Mouse (Mus musculus) c-Kit-negative CD71-positive TER-119-positive erythroid progenitor cells, embryonic 14.5 days (primary cell): ENCODE measurements around the gene Lpar1.

Source experiments
- DNase-seq: peaks from one replicate; pipeline ENCODE4 v3.0.0-alpha.2; 2013; ENCODE audit warnings: low read depth, low spot score

Gene Lpar1

DNA sequence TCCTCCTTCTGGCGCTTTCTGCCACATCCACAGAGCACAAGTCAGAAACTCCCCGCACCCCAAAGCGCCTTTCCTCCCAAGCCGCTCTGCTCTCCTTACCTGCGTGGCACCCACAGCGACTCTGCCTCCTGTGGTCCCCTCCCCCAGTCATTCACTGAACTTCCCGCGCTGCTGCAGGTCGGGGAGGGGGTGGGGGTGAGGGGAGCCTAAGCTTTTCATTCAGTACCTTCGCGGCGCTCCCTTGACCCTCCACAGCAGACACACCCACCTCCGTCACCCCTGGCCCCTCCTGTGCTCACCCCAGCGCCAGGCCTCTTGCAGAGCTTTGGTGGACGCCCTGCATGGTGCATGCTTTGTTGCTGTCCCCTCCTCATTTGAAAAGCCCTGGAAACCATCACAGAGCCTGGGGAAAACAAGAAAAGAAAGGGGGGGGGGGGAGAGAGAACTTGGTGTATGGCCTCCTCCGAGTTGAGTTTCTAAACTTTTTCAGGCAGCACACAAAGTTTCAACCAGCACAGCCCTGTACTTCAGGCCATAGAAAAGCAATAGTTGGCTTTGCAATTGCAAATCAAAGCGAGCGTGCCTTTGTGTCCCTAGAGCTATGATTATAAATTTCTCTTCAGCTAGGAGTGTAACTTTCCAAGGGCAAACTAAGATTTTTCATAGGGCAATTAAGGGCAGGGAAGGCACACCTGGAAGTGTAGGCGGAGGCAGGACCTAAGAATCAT is at the start of gene Lpar1:
Lpar1 (minus strand) TSS at position 268 of the 728 bp plus-strand sequence.
- no peak for DNase-seq

DNA sequence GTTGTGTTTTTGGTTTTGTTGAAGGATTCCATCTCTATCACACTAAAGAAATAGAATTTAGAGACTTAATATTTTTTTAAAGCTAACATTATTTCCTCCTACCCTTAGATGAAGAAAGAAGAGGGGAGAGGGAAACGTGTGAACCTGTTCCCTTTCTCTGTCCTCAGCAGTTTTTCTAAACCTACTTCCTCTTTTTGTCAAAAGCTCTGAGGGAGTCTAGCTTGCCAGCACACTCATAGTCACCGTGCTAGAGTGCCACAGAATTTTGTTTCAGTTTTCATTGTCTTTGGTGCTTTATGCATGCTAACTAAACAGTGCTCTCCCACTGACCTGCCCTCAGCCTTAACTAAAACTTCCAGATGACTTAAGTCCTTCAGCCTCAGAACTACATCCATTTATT is 32.2 kb upstream of the Lpar1 start:
- DNase-seq, result no peak

DNA sequence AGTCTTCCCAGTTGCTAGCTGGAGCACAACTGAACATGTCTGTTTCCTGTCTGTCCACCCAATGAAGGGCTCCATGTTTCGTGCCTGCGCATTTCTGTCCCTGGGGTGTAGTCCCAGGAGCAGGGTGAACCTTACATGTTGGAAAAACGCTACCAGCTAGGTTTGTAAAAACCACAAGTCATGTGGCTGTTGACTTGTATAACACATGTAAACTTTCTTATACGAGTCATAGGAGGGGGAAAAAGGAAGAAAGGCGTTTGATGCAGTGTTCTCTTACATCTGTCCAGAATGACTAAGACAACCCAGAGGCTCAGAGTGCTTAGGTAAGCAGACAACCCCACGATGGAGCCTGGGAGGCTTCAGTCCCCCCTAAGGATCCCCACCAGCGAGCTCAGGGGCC is 27.5 kb upstream of the Lpar1 start:
- no peak for DNase-seq

DNA sequence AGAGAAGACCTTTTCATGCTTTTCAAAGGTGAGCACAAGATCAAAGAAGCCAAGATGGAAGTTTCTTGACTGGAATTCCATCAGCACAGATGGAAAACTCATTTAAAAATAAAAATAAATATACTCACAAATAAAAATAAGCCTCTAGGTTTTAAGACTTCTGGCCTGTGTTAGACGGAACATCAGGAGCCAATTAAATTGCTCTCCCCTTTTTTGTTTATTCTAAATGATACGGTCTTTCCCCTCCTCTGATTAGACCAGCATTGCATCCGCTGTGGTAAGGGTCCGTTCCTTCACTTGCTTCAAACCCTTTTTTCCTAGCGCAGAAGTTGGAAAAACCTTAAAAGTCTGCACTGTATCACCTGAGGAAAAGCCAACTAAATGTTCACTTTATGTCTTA is 26.8 kb upstream of the Lpar1 start:
- no peak for DNase-seq

DNA sequence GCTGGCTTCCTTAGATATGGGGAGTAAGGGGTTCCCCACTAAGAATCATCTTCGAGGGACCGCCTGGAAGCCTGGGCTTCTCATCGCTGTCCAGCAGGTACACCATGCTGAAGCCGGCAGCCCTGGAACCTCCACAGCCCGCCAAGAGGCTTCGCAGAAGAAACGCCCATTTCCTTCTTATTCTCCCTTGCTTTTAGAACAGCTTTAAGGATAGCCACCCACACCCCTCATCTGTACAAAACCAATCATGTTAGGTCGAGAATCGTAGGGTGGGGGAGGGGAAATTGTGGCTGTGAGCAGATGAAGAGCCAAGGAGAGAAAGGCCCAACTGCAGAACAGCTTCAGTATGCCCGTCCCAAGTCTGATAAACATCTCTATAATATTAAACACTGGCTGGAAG is 26.4 kb upstream of the Lpar1 start:
- no peak for DNase-seq

DNA sequence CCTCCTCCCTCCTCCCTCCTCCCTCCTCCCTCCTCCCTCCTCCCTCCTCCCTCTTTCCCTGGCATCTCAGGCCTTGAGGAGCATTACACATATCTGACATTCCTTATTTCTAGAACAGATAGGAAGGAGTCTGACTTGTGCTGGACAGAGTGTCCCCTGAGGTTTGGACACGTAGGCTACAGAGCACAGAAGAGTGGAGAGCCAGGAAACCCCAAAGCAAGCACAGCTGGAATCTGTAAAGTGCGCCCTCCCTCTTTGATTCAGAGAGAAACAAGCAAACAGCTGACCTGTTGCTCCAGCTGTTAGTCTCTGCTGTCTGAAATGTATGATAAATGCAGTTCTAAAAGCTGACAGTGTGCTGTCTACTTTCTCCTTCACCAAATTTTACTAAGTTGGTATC is 24.8 kb upstream of the Lpar1 start:
- DNase-seq, result no peak

DNA sequence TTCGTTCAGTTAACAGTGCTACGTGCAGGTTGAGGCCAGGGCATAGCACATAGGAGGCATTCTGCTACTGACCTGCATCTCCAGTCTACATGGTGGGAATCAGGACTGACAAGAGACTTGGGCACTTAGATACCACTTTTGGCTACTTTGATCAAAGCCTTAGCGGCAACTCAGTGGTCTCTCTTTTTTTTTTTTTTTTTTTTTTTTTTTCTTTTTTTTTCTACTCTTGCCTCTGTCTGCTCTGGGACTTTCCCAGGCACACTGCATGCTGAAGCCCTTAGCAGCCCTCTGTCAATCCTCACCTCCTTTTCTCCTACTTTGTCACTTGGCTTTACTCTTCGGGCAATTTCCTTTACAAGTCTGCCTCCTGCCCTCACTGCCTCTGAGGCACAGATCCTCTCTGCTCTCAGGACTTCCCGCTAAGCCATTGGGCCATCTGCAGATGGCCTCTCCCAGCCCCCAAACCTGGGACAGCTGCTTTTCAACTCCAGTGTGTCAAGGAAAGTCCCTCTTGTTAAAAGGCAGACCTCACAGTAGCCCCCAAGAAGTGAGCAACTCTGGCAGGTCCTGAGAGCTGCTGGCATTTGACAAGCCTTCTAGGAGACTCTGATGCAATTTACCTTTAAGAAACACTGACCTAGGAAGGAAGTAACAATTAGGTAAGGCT is 23.8 kb upstream of the Lpar1 start:
- no peak for DNase-seq

DNA sequence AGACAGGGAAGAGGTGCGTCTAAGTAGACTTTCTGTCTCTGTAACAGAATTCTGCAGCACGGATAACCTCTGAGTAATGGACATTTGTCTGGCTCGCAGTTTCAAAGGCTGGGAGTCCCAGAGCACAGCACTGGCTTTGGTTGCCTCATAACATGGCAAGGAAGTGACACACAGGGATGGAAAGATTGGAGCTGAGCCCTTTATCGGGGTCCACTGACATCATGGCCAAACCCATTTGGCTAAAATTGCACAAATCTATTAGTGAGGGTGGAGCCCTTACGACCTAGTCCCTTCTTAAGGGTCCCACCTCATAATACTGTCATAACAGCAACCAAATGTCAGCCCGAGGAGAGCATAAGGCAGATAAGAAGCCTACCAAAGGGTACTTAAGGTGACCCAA is 22.1 kb upstream of the Lpar1 start:
- no peak for DNase-seq

DNA sequence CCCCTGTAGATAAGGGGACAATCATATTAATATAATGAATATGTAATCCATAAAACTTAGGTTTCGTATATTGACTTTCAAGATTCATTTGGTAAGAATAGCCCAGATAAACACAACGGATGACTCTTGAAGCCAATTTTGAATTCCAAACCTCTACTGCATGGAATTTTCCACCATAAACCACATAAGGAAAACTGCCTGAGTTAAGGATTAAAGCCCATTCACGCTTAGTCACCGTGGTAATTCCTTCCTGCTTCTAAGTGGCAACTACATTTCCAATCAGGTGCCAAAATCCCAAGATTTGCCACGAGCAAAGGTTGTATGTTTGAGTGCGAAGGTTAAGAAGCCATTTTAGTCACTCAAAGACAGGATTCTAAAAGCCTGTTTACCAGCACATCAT is 20.3 kb upstream of the Lpar1 start:
- DNase-seq, result no peak

DNA sequence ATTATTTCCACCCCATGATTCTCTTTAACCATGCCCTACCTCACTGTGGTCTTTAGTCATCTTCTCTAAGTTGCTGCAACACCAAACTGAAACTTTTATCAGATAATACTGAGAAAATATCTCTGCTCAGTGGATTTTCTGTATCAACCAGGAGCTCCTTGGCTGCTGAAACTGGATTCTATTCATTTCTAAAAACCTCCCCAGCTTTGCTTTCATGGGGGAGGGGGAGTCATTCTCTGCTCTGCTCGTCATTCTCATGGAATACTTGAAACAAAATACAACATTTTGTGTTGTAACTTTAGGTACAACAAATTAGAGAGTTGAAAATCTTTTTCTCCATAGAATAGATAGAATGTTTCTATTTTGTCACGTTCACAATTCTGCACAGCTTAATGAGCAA is 18.7 kb upstream of the Lpar1 start:
- DNase-seq, result no peak

DNA sequence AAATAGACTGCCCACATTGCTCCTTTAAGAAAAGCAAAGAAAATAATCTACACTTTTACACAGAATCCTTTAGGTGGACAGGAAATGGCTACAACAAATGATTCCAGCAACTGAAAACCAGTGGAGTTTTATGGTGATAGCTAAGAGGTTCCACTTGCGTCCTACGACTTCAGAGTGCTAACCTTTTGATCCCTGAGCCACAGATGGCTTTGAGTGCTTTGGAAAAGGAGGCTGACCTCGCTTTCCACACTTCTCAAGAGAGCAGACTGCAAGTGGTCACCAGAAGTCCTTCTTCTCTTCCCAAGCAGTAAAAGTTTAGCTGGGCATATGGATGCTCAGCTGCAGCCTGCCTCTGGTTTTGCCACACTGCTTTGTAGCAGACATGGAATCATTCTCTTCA is 18.0 kb upstream of the Lpar1 start:
- no peak for DNase-seq

DNA sequence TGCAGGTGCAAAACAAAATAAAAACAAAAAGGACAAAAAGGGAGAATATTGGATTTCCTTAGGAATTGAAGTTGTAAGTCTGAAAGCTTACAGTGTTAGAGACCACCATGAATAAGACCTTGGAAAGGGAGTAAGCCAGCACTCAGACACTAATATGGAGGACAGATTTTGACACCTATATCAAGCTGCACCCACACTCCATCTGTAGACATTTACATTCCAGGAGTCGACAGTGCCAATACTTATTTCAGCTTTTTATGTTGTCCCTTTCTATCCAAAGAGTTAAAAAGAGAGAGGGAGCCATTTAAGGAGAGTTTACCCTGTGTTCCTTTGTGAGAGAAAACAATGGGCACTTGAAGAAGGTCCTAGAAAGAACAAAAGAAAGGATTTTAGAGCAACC is 17.5 kb upstream of the Lpar1 start:
- DNase-seq, result no peak

DNA sequence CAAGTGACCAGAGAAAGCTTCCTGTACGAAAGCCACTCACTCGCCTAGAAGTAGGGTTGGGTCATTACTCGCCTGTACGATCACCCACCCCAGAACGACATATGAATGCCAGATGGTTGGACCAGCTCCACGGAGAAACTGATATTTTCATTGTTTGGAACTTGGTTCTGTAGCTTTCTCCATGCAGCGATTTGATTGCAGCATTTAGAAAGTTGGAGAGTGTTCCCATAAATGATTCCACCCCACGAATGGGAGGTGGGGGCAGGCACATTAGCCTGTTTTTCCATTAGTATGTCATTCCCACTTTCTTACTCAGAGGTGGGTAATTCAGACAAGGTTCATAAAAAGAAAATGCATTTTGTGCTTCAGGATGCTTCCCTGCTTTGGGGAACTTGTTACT is 14.8 kb upstream of the Lpar1 start:
- DNase-seq, result no peak

DNA sequence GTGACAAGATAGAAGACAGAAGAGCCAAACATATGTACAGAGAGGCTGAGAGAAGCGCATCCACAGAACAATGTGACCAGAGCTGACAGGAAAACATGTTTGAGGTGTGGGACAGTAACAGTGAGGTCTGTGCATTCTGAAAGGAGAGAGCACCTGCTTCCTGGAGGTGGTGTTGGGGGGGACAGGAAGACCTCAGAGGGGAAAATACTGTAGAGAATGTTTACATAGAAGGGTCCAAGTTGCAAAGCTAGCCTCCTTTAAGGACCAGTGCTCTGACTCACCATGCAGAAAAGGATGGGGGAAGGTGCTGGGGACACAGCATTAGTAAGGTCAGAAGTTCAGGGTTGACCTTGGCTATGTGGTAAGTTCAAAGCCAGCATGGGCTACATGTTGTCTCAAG is 9.1 kb upstream of the Lpar1 start:
- no peak for DNase-seq

DNA sequence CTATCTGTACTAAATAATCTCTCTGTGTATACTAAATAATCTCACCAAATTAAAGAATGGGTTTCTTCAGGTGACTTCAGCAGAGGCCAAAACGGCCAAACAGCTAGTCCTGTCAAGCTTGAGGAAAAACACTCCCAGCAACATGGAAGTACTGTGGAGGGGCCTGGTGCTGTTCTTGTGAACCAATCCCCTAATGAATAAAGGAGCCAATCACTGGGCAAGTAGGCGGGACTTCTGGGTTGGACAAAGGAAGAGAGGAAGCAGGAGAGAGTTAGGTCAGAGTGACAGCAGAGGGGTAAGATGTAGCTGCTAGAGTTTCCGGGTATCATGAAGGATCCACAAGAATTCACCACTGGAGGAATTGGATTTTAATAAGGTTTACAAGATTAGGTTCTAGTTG is 3.3 kb upstream of the Lpar1 start:
- no peak for DNase-seq

DNA sequence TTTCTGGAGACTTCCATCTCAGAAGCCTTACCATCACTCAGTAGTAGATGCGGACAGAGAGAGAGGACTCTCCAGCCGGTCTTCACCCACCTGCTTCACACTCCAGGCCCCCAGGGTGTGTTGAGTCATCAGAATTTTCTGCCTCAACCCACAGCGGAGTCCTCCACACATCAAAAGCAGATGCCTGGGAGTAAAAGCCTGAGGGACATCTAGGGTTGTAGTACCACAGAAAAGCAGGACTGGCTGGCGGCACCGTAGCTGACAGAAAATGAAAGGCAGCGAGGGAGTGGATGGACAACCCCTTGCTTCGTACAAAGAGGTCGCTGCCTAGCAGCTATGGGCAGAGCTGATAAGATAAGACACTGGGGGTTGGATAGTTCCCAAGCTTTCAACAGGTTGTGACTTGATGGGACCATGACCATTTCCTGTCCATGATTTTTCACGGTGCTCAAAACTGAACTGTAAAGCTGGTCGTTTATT is 701 bp upstream of the Lpar1 start:
- no peak for DNase-seq

DNA sequence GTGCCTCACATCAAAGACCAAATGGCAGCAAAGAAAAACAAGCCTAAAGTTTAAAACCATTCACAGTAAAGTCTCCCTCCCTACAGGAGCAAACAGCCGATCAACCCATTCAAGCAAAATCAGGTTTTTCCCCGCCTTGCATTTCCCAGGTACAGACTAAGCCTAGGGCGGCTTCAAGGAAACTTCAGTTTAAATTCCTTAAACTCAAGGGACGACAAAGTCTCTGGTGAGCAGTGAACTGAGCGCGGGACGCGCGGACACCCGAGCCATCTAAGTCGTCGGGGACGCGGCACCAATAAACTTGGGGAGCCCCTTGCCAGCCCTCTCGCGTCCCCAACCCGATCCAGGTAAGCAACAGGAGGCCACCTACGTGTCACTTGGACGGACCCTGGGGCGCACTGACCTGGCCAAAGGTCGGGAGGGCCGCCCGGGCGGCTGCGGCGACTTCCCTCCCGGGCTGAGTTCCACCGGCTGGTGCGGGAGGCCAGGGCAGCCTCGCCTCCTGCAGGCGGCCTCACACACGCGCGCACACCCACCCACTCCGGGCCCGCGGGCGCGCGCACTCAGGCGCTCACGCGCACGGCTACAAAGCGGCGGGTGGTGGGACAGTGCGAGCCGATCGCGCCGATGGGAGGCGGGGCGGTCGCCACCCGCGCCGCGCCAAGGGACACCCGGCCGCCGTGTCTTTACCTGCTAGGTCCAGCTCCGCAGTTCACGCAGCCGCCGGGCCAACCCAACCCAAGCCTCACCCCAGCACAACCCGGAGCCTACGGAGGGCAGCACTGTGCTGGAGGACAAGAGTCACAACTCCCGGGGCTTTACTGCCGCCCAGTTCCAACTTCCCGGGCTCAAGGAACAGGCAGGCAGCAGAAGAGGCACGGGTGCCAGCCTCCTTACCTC is 717 bp downstream of the Lpar1 start:
- no peak for DNase-seq

DNA sequence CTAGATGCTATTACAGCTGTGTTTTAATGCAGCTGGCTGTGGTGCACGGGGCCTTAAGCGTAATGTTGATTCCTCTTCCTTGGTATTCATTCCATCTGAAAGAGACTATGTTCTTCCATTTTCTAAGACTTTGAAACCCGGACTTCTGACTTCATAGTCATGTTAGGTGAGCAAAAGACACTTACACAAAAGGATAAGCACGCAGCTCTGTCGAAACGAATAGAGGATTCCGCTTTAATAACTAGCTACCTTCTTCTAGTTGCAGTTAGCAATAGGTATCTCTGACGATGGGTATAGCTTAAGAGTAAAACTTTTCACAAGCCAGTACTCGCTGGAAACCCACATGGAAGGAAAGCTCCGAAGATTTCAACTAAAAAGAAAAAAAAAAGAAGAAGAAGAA is 1.5 kb downstream of the Lpar1 start:
- no peak for DNase-seq

DNA sequence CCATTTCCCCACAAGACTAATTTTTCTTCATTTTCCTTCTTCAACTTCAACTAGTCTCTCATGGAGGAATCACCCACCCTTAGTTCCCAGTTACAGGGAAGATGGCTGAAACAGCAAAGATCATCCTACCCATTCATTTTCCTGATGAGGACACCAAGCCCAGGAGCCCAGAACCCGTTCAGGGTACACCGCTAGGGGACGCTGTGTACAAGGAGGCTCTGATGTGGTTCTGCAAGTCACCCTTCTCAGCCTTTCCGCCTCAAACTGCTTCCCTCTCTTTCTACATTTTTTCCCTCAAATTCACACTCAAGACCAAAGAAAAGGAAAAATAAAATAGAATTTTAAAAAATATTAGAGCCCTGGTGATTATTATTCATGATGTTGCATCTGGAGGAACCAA is 1.9 kb downstream of the Lpar1 start:
- no peak for DNase-seq

DNA sequence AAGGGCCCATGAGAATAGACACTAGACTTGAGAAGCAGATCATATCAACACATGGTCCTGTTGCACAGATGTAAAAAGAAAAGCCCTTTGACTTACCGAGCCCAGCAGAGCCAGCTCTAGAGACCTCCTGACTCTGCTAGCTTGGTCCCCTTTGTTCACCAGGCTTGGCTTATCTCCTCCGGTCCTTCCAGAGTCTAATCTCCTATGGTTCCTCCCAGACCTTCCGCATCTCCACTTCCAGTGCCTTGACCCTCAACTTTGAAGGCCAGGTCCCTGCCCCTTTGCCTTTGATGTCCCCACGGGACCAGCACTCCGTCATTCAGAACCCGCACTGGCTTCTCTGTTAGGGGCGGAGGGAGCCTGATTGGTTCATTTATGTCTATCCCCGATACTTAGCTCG is 6.0 kb downstream of the Lpar1 start:
- no peak for DNase-seq

DNA sequence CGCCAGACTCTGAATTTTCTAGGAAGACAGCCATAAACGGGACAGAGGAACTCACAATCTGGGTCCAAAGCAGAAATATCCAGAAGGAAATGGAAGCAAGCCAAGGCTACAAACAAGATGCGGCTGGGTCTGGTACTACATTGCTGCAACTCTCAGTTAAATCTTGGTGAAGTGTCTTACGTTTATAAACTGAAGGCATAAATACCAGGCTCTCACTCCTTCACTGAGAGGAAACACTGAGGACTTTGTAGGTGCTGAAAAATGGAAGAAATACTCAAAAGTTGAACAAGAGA is 6.5 kb downstream of the Lpar1 start:
- no peak for DNase-seq

DNA sequence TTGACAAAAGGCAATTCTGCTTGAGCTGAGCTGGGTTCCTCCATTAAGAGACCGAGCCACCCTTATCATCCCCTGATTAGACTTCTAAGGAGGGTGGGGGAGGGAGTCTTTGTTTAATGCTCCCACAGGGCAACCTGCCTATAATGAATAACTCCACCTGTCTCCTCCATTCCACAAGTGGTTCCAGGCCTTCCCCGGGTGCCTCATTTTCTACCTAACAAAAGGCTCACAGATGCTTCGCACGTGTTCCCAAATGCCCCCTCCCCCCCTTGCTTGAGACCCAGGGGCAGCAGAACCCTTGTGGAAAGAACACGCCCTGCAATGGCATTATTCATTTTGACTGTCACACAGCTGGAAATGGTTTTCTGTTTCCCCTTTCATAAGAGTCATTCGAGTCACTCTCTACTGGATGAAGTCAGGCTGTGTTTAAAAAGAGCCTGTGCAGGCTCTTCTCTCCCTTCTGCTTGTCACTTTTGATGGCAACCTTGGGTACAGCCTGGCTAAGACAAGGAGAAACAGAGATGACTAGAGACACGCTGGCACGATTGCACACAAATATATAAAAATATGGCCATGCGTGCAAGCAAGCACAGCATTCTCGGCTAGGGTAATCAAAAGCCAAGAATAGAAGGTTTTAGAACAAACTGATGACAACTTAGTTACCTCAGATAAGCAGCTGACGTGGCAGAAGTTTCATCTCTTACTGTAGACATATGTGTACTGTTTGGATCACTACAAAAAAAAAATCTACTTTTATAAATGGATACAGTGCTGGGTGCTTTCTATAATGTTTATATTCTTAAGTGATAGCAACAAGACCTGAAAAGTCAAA is 7.0 kb downstream of the Lpar1 start:
- DNase-seq, result no peak
